Mouse (Mus musculus): Measurements from ENCODE around the gene Eme1. TPM values are rescaled to one million over a fixed set of nuclear protein-coding genes. Genes with fewer than 3 reads are reported as not detected.
"Not testable (repeated sequence)": the region's sequence is repeated elsewhere in the genome, so short reads cannot be mapped to it uniquely, and the experiment has no call there.

Eme1 gene
- polyA plus RNA-seq, 1 experiment from 2014 or later = 35.5 TPM

- Histone ChIP-seq H3K27me3 (replicated peaks; ENCODE audit: control insufficient read depth, insufficient read depth, low read length) (no peaks in the 10 kb centered on the region), H3K9me3 (ENCODE audit: control insufficient read depth, low read length) (no peaks in the 10 kb centered on the region), H3K4me2 (no peak overlapping the region), H3K4me1 (replicated peaks; ENCODE audit: control insufficient read depth, insufficient read depth, low read length) (no peaks in the 10 kb centered on the region), H3K27ac (ENCODE audit: low read depth, low read length) (no peak overlapping the region), H3K9ac (ENCODE audit: low read depth, low read length) (no peak overlapping the region), H3K36me3 (ENCODE audit: control insufficient read depth, insufficient read depth, low read length) (peaks cover 38% of the 10 kb centered on the region), H3K4me3 (ENCODE audit: low read depth, low read length) (no peak overlapping the region)
- WGBS = 83% methylated on average over 6 of the region's 6 CpGs
- DNase-seq (ENCODE audit: low spot score) (no peak), ATAC-seq (replicated peaks; ENCODE audit: low FRiP score) (no peak)
Measured at GRCm38 (mm10) chr11:94665281-94665680, 11.5 kb upstream of the Eme1 start.

GRCm38 (mm10) chr11:94661344-94661743, 7.6 kb upstream of the Eme1 start:
- no peak overlapping the region for H3K4me3 ChIP-seq (ENCODE audit: low read depth, low read length)
- peaks cover 19% of the 10 kb centered on the region; the same call in 1 of the 2 replicates for H3K36me3 ChIP-seq (ENCODE audit: control insufficient read depth, insufficient read depth, low read length)
- H3K27ac ChIP-seq (ENCODE audit: low read depth, low read length) = no peak overlapping the region
- 67% methylated on average over 1 of the region's 1 CpGs for WGBS
- H3K4me2 ChIP-seq = no peak overlapping the region
- no peaks in the 10 kb centered on the region for H3K4me1 ChIP-seq (replicated peaks; ENCODE audit: control insufficient read depth, insufficient read depth, low read length)
- DNase-seq (ENCODE audit: low spot score) = no peak
- no peak for ATAC-seq (replicated peaks; ENCODE audit: low FRiP score)
- H3K9me3 ChIP-seq (ENCODE audit: control insufficient read depth, low read length) = no peaks in the 10 kb centered on the region
- no peak overlapping the region for H3K9ac ChIP-seq (ENCODE audit: low read depth, low read length)
- no peaks in the 10 kb centered on the region for H3K27me3 ChIP-seq (replicated peaks; ENCODE audit: control insufficient read depth, insufficient read depth, low read length)

- H3K4me2 ChIP-seq = peak overlapping the region; percentile 87
- peak overlapping the region; percentile 81 for H3K4me3 ChIP-seq (ENCODE audit: low read depth, low read length)
- peak overlapping the region; percentile 85 for H3K9ac ChIP-seq (ENCODE audit: low read depth, low read length)
- 36% methylated on average over 8 of the region's 8 CpGs for WGBS
- ATAC-seq (replicated peaks; ENCODE audit: low FRiP score) = no peak
- no peaks in the 10 kb centered on the region for H3K9me3 ChIP-seq (ENCODE audit: control insufficient read depth, low read length)
- H3K4me1 ChIP-seq (replicated peaks; ENCODE audit: control insufficient read depth, insufficient read depth, low read length) = peaks cover 5% of the 10 kb centered on the region; the same call in 1 of the 2 replicates
- peaks cover 8% of the 10 kb centered on the region; the same call in 1 of the 2 replicates for H3K36me3 ChIP-seq (ENCODE audit: control insufficient read depth, insufficient read depth, low read length)
- H3K27ac ChIP-seq (ENCODE audit: low read depth, low read length) = peak overlapping the region; percentile 92
- H3K27me3 ChIP-seq (replicated peaks; ENCODE audit: control insufficient read depth, insufficient read depth, low read length) = no peaks in the 10 kb centered on the region
- no peak for DNase-seq (ENCODE audit: low spot score)
Measured at GRCm38 (mm10) chr11:94652973-94653372, 791 bp downstream of the Eme1 start.

- not testable (repeated sequence) for H3K9me3 ChIP-seq (ENCODE audit: control insufficient read depth, low read length); DNase-seq (ENCODE audit: low spot score); ATAC-seq (replicated peaks; ENCODE audit: low FRiP score); H3K4me1 ChIP-seq (replicated peaks; ENCODE audit: control insufficient read depth, insufficient read depth, low read length); H3K27me3 ChIP-seq (replicated peaks; ENCODE audit: control insufficient read depth, insufficient read depth, low read length); H3K4me2 ChIP-seq; H3K9ac ChIP-seq (ENCODE audit: low read depth, low read length); H3K4me3 ChIP-seq (ENCODE audit: low read depth, low read length); H3K27ac ChIP-seq (ENCODE audit: low read depth, low read length)
- 93% methylated on average over 5 of the region's 7 CpGs for whole genome bisulfite sequencing
- peaks cover 21% of the 10 kb centered on the region for H3K36me3 ChIP-seq (ENCODE audit: control insufficient read depth, insufficient read depth, low read length)
Measured at GRCm38 (mm10) chr11:94651241-94651640, 2.5 kb downstream of the Eme1 start.

GRCm38 (mm10) chr11:94646457-94646856, 7.3 kb downstream of the Eme1 start:
- 92% methylated on average over 4 of the region's 4 CpGs for WGBS
- H3K4me3 ChIP-seq (ENCODE audit: low read depth, low read length) = no peak overlapping the region
- H3K36me3 ChIP-seq (ENCODE audit: control insufficient read depth, insufficient read depth, low read length) = peaks cover 53% of the 10 kb centered on the region
- no peak overlapping the region for H3K9ac ChIP-seq (ENCODE audit: low read depth, low read length)
- no peak for ATAC-seq (replicated peaks; ENCODE audit: low FRiP score)
- no peak overlapping the region for H3K27ac ChIP-seq (ENCODE audit: low read depth, low read length)
- H3K9me3 ChIP-seq (ENCODE audit: control insufficient read depth, low read length) = no peaks in the 10 kb centered on the region
- DNase-seq (ENCODE audit: low spot score) = no peak
- no peaks in the 10 kb centered on the region for H3K27me3 ChIP-seq (replicated peaks; ENCODE audit: control insufficient read depth, insufficient read depth, low read length)
- H3K4me1 ChIP-seq (replicated peaks; ENCODE audit: control insufficient read depth, insufficient read depth, low read length) = no peaks in the 10 kb centered on the region
- no peak overlapping the region for H3K4me2 ChIP-seq

GRCm38 (mm10) chr11:94644461-94645219, 9.1 kb downstream of the Eme1 start:
- no peak overlapping the region for H3K4me2 ChIP-seq
- H3K27me3 ChIP-seq (replicated peaks; ENCODE audit: control insufficient read depth, insufficient read depth, low read length) = no peaks in the 10 kb centered on the region
- H3K36me3 ChIP-seq (ENCODE audit: control insufficient read depth, insufficient read depth, low read length) = peaks cover 66% of the 10 kb centered on the region
- DNase-seq (ENCODE audit: low spot score) = no peak
- ATAC-seq (replicated peaks; ENCODE audit: low FRiP score) = no peak
- no peak overlapping the region for H3K9ac ChIP-seq (ENCODE audit: low read depth, low read length)
- H3K4me3 ChIP-seq (ENCODE audit: low read depth, low read length) = no peak overlapping the region
- H3K9me3 ChIP-seq (ENCODE audit: control insufficient read depth, low read length) = no peaks in the 10 kb centered on the region
- no peak overlapping the region for H3K27ac ChIP-seq (ENCODE audit: low read depth, low read length)
- no peaks in the 10 kb centered on the region for H3K4me1 ChIP-seq (replicated peaks; ENCODE audit: control insufficient read depth, insufficient read depth, low read length)
- 90% methylated on average over 8 of the region's 8 CpGs for WGBS

- no peak overlapping the region for H3K27ac ChIP-seq (ENCODE audit: low read depth, low read length)
- DNase-seq (ENCODE audit: low spot score) (no peak), ATAC-seq (replicated peaks; ENCODE audit: low FRiP score) (no peak)
- peaks cover 60% of the 10 kb centered on the region for H3K36me3 ChIP-seq (ENCODE audit: control insufficient read depth, insufficient read depth, low read length)
- no peak overlapping the region for H3K4me3 ChIP-seq (ENCODE audit: low read depth, low read length)
- H3K4me2 ChIP-seq = no peak overlapping the region
- peaks cover 5% of the 10 kb centered on the region for H3K4me1 ChIP-seq (replicated peaks; ENCODE audit: control insufficient read depth, insufficient read depth, low read length)
- no peaks in the 10 kb centered on the region for H3K27me3 ChIP-seq (replicated peaks; ENCODE audit: control insufficient read depth, insufficient read depth, low read length)
- no peak overlapping the region for H3K9ac ChIP-seq (ENCODE audit: low read depth, low read length)
- no peaks in the 10 kb centered on the region for H3K9me3 ChIP-seq (ENCODE audit: control insufficient read depth, low read length)
- WGBS = 88% methylated on average over 5 of the region's 5 CpGs
Measured at GRCm38 (mm10) chr11:94634431-94634830, 19.3 kb downstream of the Eme1 start.

GRCm38 (mm10) chr11:94632988-94633387, 20.8 kb downstream of the Eme1 start:
- peaks cover 46% of the 10 kb centered on the region for H3K36me3 ChIP-seq (ENCODE audit: control insufficient read depth, insufficient read depth, low read length)
- no peak overlapping the region for H3K4me3 ChIP-seq (ENCODE audit: low read depth, low read length)
- H3K27ac ChIP-seq (ENCODE audit: low read depth, low read length) = no peak overlapping the region
- DNase-seq (ENCODE audit: low spot score) = no peak
- 91% methylated on average over 8 of the region's 8 CpGs for WGBS
- peaks cover 5% of the 10 kb centered on the region for H3K4me1 ChIP-seq (replicated peaks; ENCODE audit: control insufficient read depth, insufficient read depth, low read length)
- H3K9ac ChIP-seq (ENCODE audit: low read depth, low read length) = no peak overlapping the region
- no peak overlapping the region for H3K4me2 ChIP-seq
- H3K9me3 ChIP-seq (ENCODE audit: control insufficient read depth, low read length) = no peaks in the 10 kb centered on the region
- no peaks in the 10 kb centered on the region for H3K27me3 ChIP-seq (replicated peaks; ENCODE audit: control insufficient read depth, insufficient read depth, low read length)
- ATAC-seq (replicated peaks; ENCODE audit: low FRiP score) = no peak

- WGBS = 95% methylated on average over 5 of the region's 5 CpGs
- H3K9me3 ChIP-seq (ENCODE audit: control insufficient read depth, low read length) = no peaks in the 10 kb centered on the region
- H3K36me3 ChIP-seq (ENCODE audit: control insufficient read depth, insufficient read depth, low read length) = peaks cover 37% of the 10 kb centered on the region
- no peaks in the 10 kb centered on the region for H3K27me3 ChIP-seq (replicated peaks; ENCODE audit: control insufficient read depth, insufficient read depth, low read length)
- H3K9ac ChIP-seq (ENCODE audit: low read depth, low read length) = no peak overlapping the region
- no peak overlapping the region for H3K27ac ChIP-seq (ENCODE audit: low read depth, low read length)
- ATAC-seq (replicated peaks; ENCODE audit: low FRiP score) (no peak), DNase-seq (ENCODE audit: low spot score) (no peak)
- no peak overlapping the region for H3K4me3 ChIP-seq (ENCODE audit: low read depth, low read length)
- no peak overlapping the region for H3K4me2 ChIP-seq
- peaks cover 5% of the 10 kb centered on the region for H3K4me1 ChIP-seq (replicated peaks; ENCODE audit: control insufficient read depth, insufficient read depth, low read length)
Measured at GRCm38 (mm10) chr11:94631969-94632368, 21.8 kb downstream of the Eme1 start.
